Mouse (Mus musculus) fat pad, adult 2 months (tissue): ENCODE results near the gene Ubqln4.

ENCODE experiments used
- DNase-seq: peaks from one replicate; pipeline ENCODE4 v3.0.0-alpha.2; 2011; ENCODE audit warnings: low read depth, low spot score; ENCODE audit errors: extremely low read depth

The Ubqln4 gene

GRCm38 (mm10) chr3:88541622-88542401, 11.7 kb upstream of the Ubqln4 start:
- no peak for DNase-seq

- no peak for DNase-seq
These were observed 11.1 kb upstream of the Ubqln4 start for GRCm38 (mm10) chr3:88542486-88542885.

GRCm38 (mm10) chr3:88543174-88543573, 10.4 kb upstream of the Ubqln4 start:
- no peak for DNase-seq

GRCm38 (mm10) chr3:88543651-88544410, 9.7 kb upstream of the Ubqln4 start:
- DNase-seq = no peak

- DNase-seq = no peak
These were observed 9.0 kb upstream of the Ubqln4 start for GRCm38 (mm10) chr3:88544514-88544913.

GRCm38 (mm10) chr3:88544955-88545591, 8.5 kb upstream of the Ubqln4 start:
- DNase-seq = no peak

GRCm38 (mm10) chr3:88546674-88547418, 6.7 kb upstream of the Ubqln4 start:
- no peak for DNase-seq

- peak; percentile 76 for DNase-seq
These were observed 5.2 kb upstream of the Ubqln4 start, which contains the start of gene Rab25 for GRCm38 (mm10) chr3:88548180-88548917. Gene Rab25 (minus strand): TSS chr3:88548300.

GRCm38 (mm10) chr3:88551586-88551985, 2.0 kb upstream of the Ubqln4 start:
- DNase-seq = no peak

GRCm38 (mm10) chr3:88552082-88552645, 1.4 kb upstream of the Ubqln4 start:
- DNase-seq = no peak

- peak; percentile 80 for DNase-seq
These were observed 658 bp upstream of the Ubqln4 start, which contains the start of gene Lamtor2 for GRCm38 (mm10) chr3:88552676-88553524. Gene Lamtor2 (minus strand): TSS chr3:88553074.

GRCm38 (mm10) chr3:88553880-88554586, 475 bp downstream of the Ubqln4 start:
- no peak for DNase-seq

GRCm38 (mm10) chr3:88555069-88555605, 1.6 kb downstream of the Ubqln4 start:
- DNase-seq = no peak

GRCm38 (mm10) chr3:88555731-88556130, 2.2 kb downstream of the Ubqln4 start:
- DNase-seq = no peak

- DNase-seq = no peak
These were observed 3.1 kb downstream of the Ubqln4 start for GRCm38 (mm10) chr3:88556616-88557015.

GRCm38 (mm10) chr3:88559596-88559995, 6.0 kb downstream of the Ubqln4 start:
- DNase-seq = no peak

- DNase-seq = no peak
These were observed 8.4 kb downstream of the Ubqln4 start for GRCm38 (mm10) chr3:88561989-88562388.

- no peak for DNase-seq
These were observed 9.9 kb downstream of the Ubqln4 start for GRCm38 (mm10) chr3:88563442-88563841.
